Mouse (Mus musculus) yolk sac, embryonic 10.5 days (tissue): ENCODE data around the gene Sash3.

Source experiments
- DNase-seq: peaks from one replicate; pipeline ENCODE4 v3.0.0-alpha.2; 2017; ENCODE audit warnings: low spot score

Sash3 gene

GRCm38 (mm10) chrX:48140286-48140877 is 5.9 kb upstream of the Sash3 start:
- no peak for DNase-seq

GRCm38 (mm10) chrX:48141481-48141880 is 4.8 kb upstream of the Sash3 start:
- DNase-seq = no peak

DNA sequence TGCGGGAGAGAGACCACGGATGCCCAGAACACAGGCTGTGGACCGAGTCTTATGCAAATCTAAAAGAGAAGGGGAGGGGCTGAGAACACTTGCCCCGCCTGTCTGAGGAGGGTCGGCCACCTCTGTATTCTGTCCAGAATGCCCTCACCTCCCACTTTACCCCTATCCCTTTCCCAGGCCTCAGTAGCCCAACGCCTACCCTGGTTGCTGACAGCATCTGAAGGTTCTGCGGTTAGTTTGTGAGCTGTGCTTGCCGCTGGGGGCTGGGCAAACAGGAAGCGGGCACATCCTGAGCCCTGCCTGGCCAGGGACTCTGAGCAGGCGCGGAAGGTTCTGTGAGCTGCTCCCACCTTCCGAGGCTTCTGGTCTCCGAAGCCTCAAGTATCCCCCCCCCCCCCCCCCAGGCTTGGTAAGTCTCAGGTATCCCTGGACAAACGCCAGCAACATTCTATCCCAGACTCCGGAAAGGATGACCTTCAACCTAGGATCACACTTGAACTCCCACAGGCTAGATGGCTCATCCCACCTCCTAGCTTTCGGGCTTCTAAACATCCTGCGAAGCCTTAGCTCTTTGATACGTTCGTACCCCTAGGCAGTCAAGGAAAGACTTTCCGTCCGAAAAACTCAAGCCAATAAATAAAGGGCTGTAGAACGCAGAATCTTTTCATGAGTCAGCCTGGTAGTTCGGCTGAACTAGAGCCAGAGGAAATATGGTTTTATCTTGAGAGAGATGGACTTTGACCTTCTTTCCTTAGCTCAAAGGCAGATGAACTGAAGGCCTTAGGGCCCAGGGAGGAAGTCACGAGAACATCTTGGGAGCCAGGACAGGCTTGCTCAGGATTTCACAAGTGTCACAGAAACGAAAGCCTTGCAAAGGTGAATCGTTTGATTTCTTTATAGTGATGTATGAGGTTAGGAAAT is 2.6 kb upstream of the Sash3 start:
- DNase-seq = peak; percentile 69

DNA sequence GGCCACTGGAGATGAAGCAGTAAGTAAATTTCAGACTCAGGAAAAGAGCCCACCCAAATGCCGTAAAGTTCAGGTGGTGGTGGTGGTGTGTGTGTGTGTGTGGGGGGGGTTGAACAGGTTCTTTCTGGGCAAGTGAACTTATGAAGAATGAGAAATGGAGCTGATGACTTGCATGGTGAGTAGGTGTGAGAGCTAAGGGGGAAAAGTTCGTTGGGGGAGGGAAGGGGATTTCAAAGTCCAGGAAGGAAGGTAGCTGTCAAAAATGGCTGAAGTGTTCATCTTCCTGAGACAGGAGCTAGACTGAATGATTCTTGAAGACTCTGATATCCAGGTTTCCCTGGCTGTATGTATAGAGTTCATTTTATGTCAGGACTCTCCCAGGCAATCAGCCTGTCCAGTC is 990 bp downstream of the Sash3 start:
- DNase-seq = no peak

- DNase-seq = no peak
Measured at GRCm38 (mm10) chrX:48147741-48148186, 1.5 kb downstream of the Sash3 start.

- DNase-seq = no peak
Measured at GRCm38 (mm10) chrX:48152106-48152505, 5.9 kb downstream of the Sash3 start.

DNA sequence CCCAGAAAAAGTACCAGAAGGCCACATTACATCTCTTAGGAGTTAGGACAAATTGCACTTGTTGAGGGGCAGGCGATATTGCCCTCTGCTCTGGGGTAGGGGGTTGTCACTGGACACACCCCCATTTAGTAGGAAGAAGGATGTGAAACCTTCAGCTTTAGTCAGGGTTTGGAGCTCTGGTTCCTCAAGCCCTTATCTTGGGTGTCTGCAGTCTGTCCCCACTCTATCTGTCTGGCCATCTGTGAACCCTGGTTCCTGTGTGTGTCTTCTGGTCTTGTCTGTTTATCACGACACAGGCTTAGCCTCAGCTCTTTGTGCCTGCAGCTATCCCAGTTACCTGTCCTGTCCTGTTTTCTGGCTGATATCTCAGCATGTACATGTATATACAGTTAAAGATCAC is 7.2 kb downstream of the Sash3 start:
- no peak for DNase-seq

GRCm38 (mm10) chrX:48153949-48154348 is 7.7 kb downstream of the Sash3 start:
- no peak for DNase-seq

GRCm38 (mm10) chrX:48155489-48155888 is 9.3 kb downstream of the Sash3 start:
- no peak for DNase-seq

GRCm38 (mm10) chrX:48157396-48157795 is 11.2 kb downstream of the Sash3 start:
- DNase-seq = no peak

DNA sequence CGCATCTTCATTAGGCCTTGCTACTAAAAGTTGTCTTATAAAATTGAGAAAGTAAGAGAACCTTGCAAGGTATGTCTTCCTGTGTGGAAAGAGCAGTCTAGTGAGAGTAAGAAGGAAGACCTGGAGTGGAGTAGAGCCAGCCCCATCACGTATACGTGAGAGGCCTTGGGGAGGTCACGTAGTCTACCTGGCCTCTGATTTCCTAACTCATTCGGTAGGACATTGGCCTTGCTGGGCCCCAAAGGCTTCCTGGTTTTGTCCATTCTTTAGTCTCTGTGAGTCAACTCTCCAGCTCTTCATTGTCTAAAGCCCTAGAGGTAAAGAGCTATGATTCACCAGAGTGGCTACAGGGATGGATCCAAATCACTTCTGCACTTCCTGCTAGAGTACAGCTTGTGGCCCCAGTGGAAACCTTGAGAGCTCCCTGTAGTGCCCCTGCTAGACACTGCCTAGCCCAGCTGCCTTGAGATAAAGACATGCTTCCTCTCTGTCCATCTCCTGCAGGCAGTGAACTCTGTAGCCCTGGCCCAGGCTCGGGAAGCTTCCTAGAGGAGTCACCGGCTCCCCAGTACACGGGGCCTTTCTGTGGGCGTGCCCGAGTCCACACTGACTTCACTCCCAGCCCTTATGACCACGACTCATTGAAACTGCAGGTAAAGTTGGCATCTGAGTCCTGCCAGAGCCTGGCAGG is 12.1 kb downstream of the Sash3 start:
- DNase-seq = no peak

DNA sequence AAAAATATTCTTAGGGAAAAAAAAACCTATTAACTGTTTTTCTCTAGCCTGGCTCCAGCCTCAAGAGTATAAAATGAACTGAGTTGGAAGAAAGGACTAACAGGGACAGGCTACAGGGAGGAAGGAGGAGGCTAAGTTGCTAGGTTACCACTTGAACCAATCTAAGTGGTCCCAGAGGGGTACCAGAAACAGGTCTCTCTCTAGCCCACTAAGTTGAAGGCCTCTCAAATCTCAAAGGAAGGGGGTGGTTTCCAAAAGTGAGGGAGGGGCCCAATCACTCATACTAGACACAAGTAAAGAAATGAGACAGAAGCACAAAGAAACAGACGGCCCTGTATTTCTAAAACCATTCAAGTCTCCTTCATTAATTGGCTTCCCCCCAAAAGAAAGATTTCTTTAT is 23.7 kb downstream of the Sash3 start:
- DNase-seq = no peak

GRCm38 (mm10) chrX:48170368-48170767 is 24.1 kb downstream of the Sash3 start:
- no peak for DNase-seq

GRCm38 (mm10) chrX:48181844-48182243 is 35.6 kb downstream of the Sash3 start:
- no peak for DNase-seq

DNA sequence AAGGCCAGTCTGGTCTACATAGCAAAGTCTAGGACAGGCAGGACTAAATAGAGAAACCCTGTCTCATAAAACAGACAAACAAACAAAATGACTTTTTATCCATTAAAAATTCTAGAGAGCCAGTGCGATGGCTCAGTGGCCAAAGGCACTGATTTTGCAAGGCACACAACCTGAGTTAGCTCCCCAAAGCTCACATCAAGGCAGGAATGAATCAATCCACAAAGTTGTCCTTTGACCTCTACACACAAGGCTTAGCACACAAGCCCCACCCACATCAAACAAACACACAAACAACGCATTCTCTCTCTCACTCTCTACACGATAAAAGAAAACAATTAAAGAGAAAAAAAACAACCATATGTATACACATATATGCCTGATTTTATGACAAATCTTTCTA is 38.5 kb downstream of the Sash3 start:
- no peak for DNase-seq

DNA sequence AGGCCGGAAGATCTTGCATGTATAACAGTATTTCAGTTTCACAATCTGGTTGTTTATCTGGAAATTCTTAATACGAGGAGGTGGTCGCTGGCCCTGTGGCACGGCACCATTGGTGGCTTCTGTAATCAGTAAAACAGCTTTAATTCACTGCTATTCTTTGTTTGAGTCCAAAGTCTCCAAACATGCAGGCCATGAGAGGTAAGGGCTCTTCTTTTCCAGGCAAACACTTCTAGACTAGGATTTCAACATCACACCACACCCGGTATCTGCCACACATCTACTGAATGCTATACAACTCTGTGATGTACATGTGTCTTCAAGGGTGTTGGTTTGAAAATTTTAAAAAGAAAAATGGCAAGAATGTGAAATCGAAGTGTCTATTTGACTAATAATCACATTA is 45.0 kb downstream of the Sash3 start:
- peak; percentile 17 for DNase-seq

GRCm38 (mm10) chrX:48193235-48194152 is 47.3 kb downstream of the Sash3 start:
- no peak for DNase-seq

DNA sequence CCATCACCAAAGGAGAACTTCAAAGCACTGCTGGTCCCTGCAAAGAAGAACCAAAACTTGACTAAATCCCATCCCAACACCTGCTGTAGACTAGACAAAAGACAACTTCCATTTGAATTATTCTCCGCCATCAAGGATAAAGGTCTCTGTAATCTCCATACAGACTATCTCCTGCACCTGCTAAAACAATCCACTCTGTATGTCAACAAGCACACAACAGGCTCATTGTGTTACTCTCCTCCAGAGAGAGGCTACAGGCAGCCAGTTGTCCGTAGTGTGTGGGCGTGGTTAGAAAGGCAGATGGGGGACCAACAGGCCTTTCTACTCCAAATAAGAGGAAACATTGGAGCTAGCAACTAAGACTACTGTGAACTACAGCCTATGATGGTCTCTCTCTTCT is 51.6 kb downstream of the Sash3 start:
- no peak for DNase-seq

DNA sequence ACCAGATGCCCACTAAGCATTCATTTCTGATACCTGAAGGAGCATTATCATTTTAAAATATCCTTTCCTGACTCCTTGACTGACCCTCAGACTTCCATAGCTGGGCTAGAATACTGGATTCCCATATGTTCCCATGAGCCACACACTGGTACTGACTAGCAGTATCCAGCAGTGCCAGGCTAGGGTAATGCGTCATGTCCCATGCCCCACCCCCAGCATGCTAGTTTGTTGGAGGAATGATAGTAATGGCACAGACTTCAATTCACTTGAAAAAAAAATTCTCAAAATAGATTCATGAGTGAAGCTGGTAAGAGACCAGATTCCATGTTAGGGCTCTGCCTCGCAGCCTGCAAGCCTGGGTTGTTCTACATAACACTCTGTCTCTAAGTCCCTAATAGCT is 52.8 kb downstream of the Sash3 start:
- no peak for DNase-seq

DNA sequence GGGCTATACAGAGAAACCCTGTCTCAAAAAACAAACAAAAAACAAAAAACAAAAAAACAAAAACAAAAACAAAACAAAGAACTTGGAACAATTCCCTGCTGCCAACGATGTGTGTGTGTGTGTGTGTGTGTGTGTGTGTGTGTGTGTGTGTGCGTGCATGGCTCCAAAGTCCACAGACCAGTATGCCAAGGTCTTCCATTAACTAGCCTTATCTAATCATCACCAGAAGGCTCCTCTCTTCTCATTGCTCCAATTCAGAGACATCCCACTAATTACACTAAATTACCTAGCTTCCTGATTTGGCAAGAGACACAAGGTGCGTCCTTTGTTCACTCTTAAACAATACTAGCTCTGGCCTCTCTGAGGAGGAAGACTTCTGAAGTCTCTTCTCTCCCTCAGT is 54.5 kb downstream of the Sash3 start:
- no peak for DNase-seq

DNA sequence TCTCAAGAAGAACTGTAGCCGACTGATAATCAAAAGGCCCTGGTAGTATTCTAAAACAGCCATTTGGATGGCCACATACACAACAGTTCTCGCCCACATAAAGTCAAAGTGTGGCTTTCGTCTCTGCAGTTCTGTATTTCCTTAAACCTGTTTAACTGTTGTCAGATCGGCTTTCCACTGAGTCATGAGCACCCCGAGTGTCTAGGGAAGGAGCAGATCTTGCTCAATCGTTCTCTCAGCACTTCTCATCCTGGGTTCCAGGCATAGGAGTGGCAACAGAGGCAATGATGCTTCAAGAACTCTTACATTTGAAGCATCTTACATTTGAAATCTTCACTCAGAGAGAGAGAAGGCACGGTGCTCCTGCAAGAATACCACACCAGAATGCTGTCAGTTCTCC is 55.7 kb downstream of the Sash3 start:
- DNase-seq = no peak

- DNase-seq = no peak
Measured at GRCm38 (mm10) chrX:48202436-48202835, 56.2 kb downstream of the Sash3 start.
